Comparison of ENCODE assay signal across 11 mouse cellular contexts in genomic region chr19:46926951-46927350, GRCm38 (mm10).
A peak's percentile ranks its signal among the peaks of the same experiment; 100 is the strongest.
DNase-seq lines count a peak whose midpoint lies in the region; TF ChIP-seq lines count a peak whose summit lies in the region.
"Had no signal": no experiment of that assay in that cellular context is flagged by ENCODE, and none has a peak within 500 bp of the region (broad histone marks: within the 10 kb centered on the region; RNA-seq: fewer than 3 reads in every experiment).

No protein-coding gene starts in this region.

- TF ChIP-seq POLR2A in cortical plate, adult 2 months (IDR thresholded peaks at IDR 0.05; ENCODE audit: extremely low read depth, insufficient read depth, low read length), result no peak

- peaks cover 8% of the 10 kb centered on the region; the same call in 1 of the 2 replicates for H3K4me1 ChIP-seq in cortical plate, adult 2 months (ENCODE audit: control insufficient read depth, insufficient read depth, low read length)

- intact Hi-C loops in left cerebral cortex, adult 2 months (cut with DNase I), result no loop called here

- no peak for DNase-seq in left cerebral cortex, adult 2 months (ENCODE audit: extremely low spot score in 1 of 2, low spot score in 2 of 2)
- DNase-seq in left cerebral cortex, adult 9 months (ENCODE audit: low spot score in 2 of 2), result no peak
- DNase-seq in CD4-positive, CD25-positive, alpha-beta regulatory T cell, adult 2 months (ENCODE audit: low read depth, low spot score), result peak; percentile 38
- DNase-seq in lung, postnatal 14 days, result peak; percentile 16
- DNase-seq in right cerebral cortex, postnatal 10 days (ENCODE audit: low spot score in 2 of 2), result no peak
- DNase-seq in cerebellum, adult 11-12 months, result no peak
- DNase-seq: adrenal gland, postnatal 25 days; cerebellum, postnatal 14 days; right cerebral cortex, adult 18-20 months had no signal

- H3K4me3 ChIP-seq in left cerebral cortex, adult 2 months, result no peak overlapping the region; the same call in 1 of the 2 replicates
- no peak overlapping the region for H3K4me3 ChIP-seq in cortical plate, adult 2 months (ENCODE audit: insufficient read depth, low read length)
- H3K4me3 ChIP-seq: hindbrain, embryonic 10.5 days had no signal

- no peak for TF ChIP-seq CTCF in left cerebral cortex, adult 2 months (IDR thresholded peaks at IDR 0.05)
- no peak for TF ChIP-seq CTCF in cortical plate, adult 2 months (IDR thresholded peaks at IDR 0.05; ENCODE audit: extremely low read depth, insufficient read depth, low read length)

- H3K27ac ChIP-seq in left cerebral cortex, adult 2 months, result peak overlapping the region; percentile 56; the same call in 1 of the 2 replicates
- 0 out of 2 replicates have a peak overlapping the region, but pooled peaks have one; percentile 3 for H3K27ac ChIP-seq in cortical plate, adult 2 months (ENCODE audit: insufficient read depth, low read length)

Comparison
In these comparisons a context has a peak if more than half of its experiments do, and no peak if none do; other contexts are left out.
1. DNase-seq: peak in CD4-positive, CD25-positive, alpha-beta regulatory T cell, adult 2 months (single experiment) and lung, postnatal 14 days (single experiment); none in left cerebral cortex, adult 2 months (0 of 2), left cerebral cortex, adult 9 months (0 of 2), right cerebral cortex, postnatal 10 days (0 of 2) and cerebellum, adult 11-12 months (single experiment).